Mouse (Mus musculus): ENCODE results near the gene Pdzd3. TPM values are rescaled to one million over a fixed set of nuclear protein-coding genes. Genes with fewer than 3 reads are reported as not detected.

The Pdzd3 gene
- total and polyA plus RNA-seq, 3 experiments = 1.7 to 4.2 (median 3.4) TPM

GRCm38 (mm10) chr9:44259014-44259413, 7.7 kb upstream of the Pdzd3 start:
- WGBS = 82% methylated on average over 10 of the region's 10 CpGs

GRCm38 (mm10) chr9:44256213-44256612, 4.9 kb upstream of the Pdzd3 start:
- Histone ChIP-seq H3K79me2 (replicated peaks; ENCODE audit: control insufficient read depth, insufficient read depth, low read length) (no peaks in the 10 kb centered on the region), H3K4me3 (no peak overlapping the region), H3K36me3 (ENCODE audit: control insufficient read depth, insufficient read depth, low read length) (no peaks in the 10 kb centered on the region), H3K27me3 (ENCODE audit: control insufficient read depth, insufficient read depth, low read length) (no peaks in the 10 kb centered on the region), H3K27ac (no peak overlapping the region), H3K9ac (ENCODE audit: low read depth, low read length) (no peak overlapping the region), H3K4me1 (ENCODE audit: control insufficient read depth, insufficient read depth, low read length) (no peaks in the 10 kb centered on the region)
- DNase-seq = no peak
- WGBS = 68% methylated on average over 8 of the region's 8 CpGs
- TF ChIP-seq CTCF (IDR thresholded peaks at IDR 0.05) (no peak), POLR2A (IDR thresholded peaks at IDR 0.05; ENCODE audit: insufficient read depth, low read depth, low read length) (no peak), EP300 (IDR thresholded peaks at IDR 0.05; ENCODE audit: insufficient read depth, low read depth, low read length) (no peak)
- intact Hi-C loops (cut with DNase I) = no loop called here

More at GRCm38 (mm10) chr9:44259014-44259413, 7.7 kb upstream of the Pdzd3 start:
- H3K36me3 ChIP-seq (ENCODE audit: control insufficient read depth, insufficient read depth, low read length) = no peaks in the 10 kb centered on the region
- no peak overlapping the region for H3K4me3 ChIP-seq
- TF ChIP-seq CTCF (IDR thresholded peaks at IDR 0.05) (no peak), EP300 (IDR thresholded peaks at IDR 0.05; ENCODE audit: insufficient read depth, low read depth, low read length) (no peak), POLR2A (IDR thresholded peaks at IDR 0.05; ENCODE audit: insufficient read depth, low read depth, low read length) (no peak)
- no peak for DNase-seq
- intact Hi-C loops (cut with DNase I) = no loop called here
- H3K9ac ChIP-seq (ENCODE audit: low read depth, low read length) = no peak overlapping the region
- no peaks in the 10 kb centered on the region for H3K27me3 ChIP-seq (ENCODE audit: control insufficient read depth, insufficient read depth, low read length)
- H3K79me2 ChIP-seq (replicated peaks; ENCODE audit: control insufficient read depth, insufficient read depth, low read length) = no peaks in the 10 kb centered on the region
- no peak overlapping the region for H3K27ac ChIP-seq
- no peaks in the 10 kb centered on the region for H3K4me1 ChIP-seq (ENCODE audit: control insufficient read depth, insufficient read depth, low read length)

GRCm38 (mm10) chr9:44255136-44255521, 3.9 kb upstream of the Pdzd3 start:
- intact Hi-C loops (cut with DNase I) = no loop called here
- no peaks in the 10 kb centered on the region for H3K27me3 ChIP-seq (ENCODE audit: control insufficient read depth, insufficient read depth, low read length)
- TF ChIP-seq CTCF (IDR thresholded peaks at IDR 0.05) (no peak), EP300 (IDR thresholded peaks at IDR 0.05; ENCODE audit: insufficient read depth, low read depth, low read length) (no peak), POLR2A (IDR thresholded peaks at IDR 0.05; ENCODE audit: insufficient read depth, low read depth, low read length) (no peak)
- H3K9ac ChIP-seq (ENCODE audit: low read depth, low read length) = no peak overlapping the region
- H3K4me3 ChIP-seq = no peak overlapping the region
- H3K36me3 ChIP-seq (ENCODE audit: control insufficient read depth, insufficient read depth, low read length) = no peaks in the 10 kb centered on the region
- no peak overlapping the region for H3K27ac ChIP-seq
- no peaks in the 10 kb centered on the region for H3K79me2 ChIP-seq (replicated peaks; ENCODE audit: control insufficient read depth, insufficient read depth, low read length)
- H3K4me1 ChIP-seq (ENCODE audit: control insufficient read depth, insufficient read depth, low read length) = no peaks in the 10 kb centered on the region
- no peak for DNase-seq
- 69% methylated on average over 6 of the region's 6 CpGs for WGBS

GRCm38 (mm10) chr9:44254508-44255135, 3.4 kb upstream of the Pdzd3 start:
- no peaks in the 10 kb centered on the region for H3K79me2 ChIP-seq (replicated peaks; ENCODE audit: control insufficient read depth, insufficient read depth, low read length)
- H3K4me1 ChIP-seq (ENCODE audit: control insufficient read depth, insufficient read depth, low read length) = no peaks in the 10 kb centered on the region
- H3K9ac ChIP-seq (ENCODE audit: low read depth, low read length) = no peak overlapping the region
- TF ChIP-seq EP300 (IDR thresholded peaks at IDR 0.05; ENCODE audit: insufficient read depth, low read depth, low read length) (no peak), POLR2A (IDR thresholded peaks at IDR 0.05; ENCODE audit: insufficient read depth, low read depth, low read length) (no peak), CTCF (IDR thresholded peaks at IDR 0.05) (no peak)
- H3K27ac ChIP-seq = no peak overlapping the region
- intact Hi-C loops (cut with DNase I) = no loop called here
- H3K27me3 ChIP-seq (ENCODE audit: control insufficient read depth, insufficient read depth, low read length) = no peaks in the 10 kb centered on the region
- H3K4me3 ChIP-seq = no peak overlapping the region
- DNase-seq = no peak
- H3K36me3 ChIP-seq (ENCODE audit: control insufficient read depth, insufficient read depth, low read length) = no peaks in the 10 kb centered on the region
- WGBS = 41% methylated on average over 5 of the region's 5 CpGs

GRCm38 (mm10) chr9:44253441-44253840, 2.2 kb upstream of the Pdzd3 start:
- WGBS = 86% methylated on average over 6 of the region's 6 CpGs
- no peak overlapping the region for H3K9ac ChIP-seq (ENCODE audit: low read depth, low read length)
- no peak for DNase-seq
- no peak overlapping the region for H3K27ac ChIP-seq
- no peaks in the 10 kb centered on the region for H3K79me2 ChIP-seq (replicated peaks; ENCODE audit: control insufficient read depth, insufficient read depth, low read length)
- H3K4me3 ChIP-seq = no peak overlapping the region
- TF ChIP-seq POLR2A (IDR thresholded peaks at IDR 0.05; ENCODE audit: insufficient read depth, low read depth, low read length) (no peak), EP300 (IDR thresholded peaks at IDR 0.05; ENCODE audit: insufficient read depth, low read depth, low read length) (no peak)
- intact Hi-C loops (cut with DNase I) = no loop called here
- no peaks in the 10 kb centered on the region for H3K36me3 ChIP-seq (ENCODE audit: control insufficient read depth, insufficient read depth, low read length)
- H3K27me3 ChIP-seq (ENCODE audit: control insufficient read depth, insufficient read depth, low read length) = no peaks in the 10 kb centered on the region
- no peaks in the 10 kb centered on the region for H3K4me1 ChIP-seq (ENCODE audit: control insufficient read depth, insufficient read depth, low read length)

GRCm38 (mm10) chr9:44250445-44250844, 826 bp downstream of the Pdzd3 start:
- Histone ChIP-seq H3K4me1 (ENCODE audit: control insufficient read depth, insufficient read depth, low read length) (no peaks in the 10 kb centered on the region), H3K36me3 (ENCODE audit: control insufficient read depth, insufficient read depth, low read length) (no peaks in the 10 kb centered on the region), H3K79me2 (replicated peaks; ENCODE audit: control insufficient read depth, insufficient read depth, low read length) (no peaks in the 10 kb centered on the region), H3K27ac (no peak overlapping the region), H3K4me3 (no peak overlapping the region), H3K27me3 (ENCODE audit: control insufficient read depth, insufficient read depth, low read length) (no peaks in the 10 kb centered on the region), H3K9ac (ENCODE audit: low read depth, low read length) (no peak overlapping the region)
- no peak for TF ChIP-seq CTCF (IDR thresholded peaks at IDR 0.05)
- no peak for TF ChIP-seq POLR2A (IDR thresholded peaks at IDR 0.05; ENCODE audit: insufficient read depth, low read depth, low read length)
- no peak for TF ChIP-seq EP300 (IDR thresholded peaks at IDR 0.05; ENCODE audit: insufficient read depth, low read depth, low read length)
- intact Hi-C loops (cut with DNase I) = no loop called here
- 39% methylated on average over 4 of the region's 4 CpGs for WGBS
- no peak for DNase-seq
